Mouse (Mus musculus) left cerebral cortex, adult 18-20 months (tissue): ENCODE data around the gene Id1. TPM values are rescaled to one million over a fixed set of nuclear protein-coding genes. Genes with fewer than 3 reads are reported as not detected.
A peak's percentile ranks its signal among the peaks of the same experiment; 100 is the strongest.

Experiments used
- DNase-seq, 2 experiments: peaks; one replicate each; pipeline ENCODE4 v3.0.0; 2021 to 2022; ENCODE audit warnings: low spot score in 2 of 2, mixed read lengths in 1 of 2
- microRNA-seq, 2 experiments: library from miRNA; unstranded; fragments of <30 nt; microRNA quantifications; one replicate each; pipeline ENCODE4 v1.2.0; 2021
- total RNA-seq, 2 experiments: library from RNA; stranded (reverse); gene quantifications; 2 replicates each; pipeline ENCODE4 v1.2.3; 2021

Gene Id1
- total RNA-seq, 2 experiments from 2014 or later = 20.6 to 27.2 TPM

GRCm38 (mm10) chr2:152782656-152783055, 46.6 kb downstream of the Id1 start:
- DNase-seq = no peak

DNA sequence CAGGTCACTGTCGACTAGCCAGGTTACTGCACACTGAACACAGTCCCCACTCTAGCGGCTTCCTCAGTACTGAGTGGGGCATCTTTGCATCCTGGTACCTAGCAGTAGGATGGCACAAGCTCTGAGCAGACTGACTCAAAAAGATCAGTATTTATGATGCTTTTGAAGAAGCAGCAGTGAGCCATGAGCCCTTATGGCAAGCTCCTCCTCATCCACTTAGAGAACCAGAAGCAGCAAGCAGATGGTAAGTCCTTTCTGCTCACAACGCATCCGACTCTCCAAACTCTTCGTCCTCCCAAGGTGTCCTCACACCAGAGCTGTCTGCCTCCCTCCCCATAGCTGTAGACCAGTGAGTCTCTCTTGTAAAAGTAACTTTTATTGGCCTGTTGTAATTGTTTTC, 47.2 kb downstream of the Id1 start:
- DNase-seq = no peak

DNA sequence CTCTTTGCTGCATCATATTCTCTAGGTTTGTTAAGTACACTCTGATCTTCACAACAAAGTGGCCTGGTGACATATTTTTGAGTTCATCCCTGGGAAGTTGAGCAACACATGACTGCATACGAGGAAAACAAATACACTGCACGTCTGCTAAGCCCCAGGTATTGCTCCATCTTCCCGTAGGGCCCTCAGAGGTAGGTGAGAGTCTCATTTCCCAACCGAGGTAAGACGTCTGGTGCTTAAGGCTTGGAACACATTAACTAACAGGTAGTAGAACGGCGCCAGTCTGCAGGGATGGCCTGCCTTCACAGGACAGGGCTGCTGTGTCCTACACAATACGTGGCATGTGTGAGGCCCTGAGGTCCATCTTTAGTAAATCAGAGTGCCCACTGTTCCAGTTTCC, 48.6 kb downstream of the Id1 start:
- no peak for DNase-seq

DNA sequence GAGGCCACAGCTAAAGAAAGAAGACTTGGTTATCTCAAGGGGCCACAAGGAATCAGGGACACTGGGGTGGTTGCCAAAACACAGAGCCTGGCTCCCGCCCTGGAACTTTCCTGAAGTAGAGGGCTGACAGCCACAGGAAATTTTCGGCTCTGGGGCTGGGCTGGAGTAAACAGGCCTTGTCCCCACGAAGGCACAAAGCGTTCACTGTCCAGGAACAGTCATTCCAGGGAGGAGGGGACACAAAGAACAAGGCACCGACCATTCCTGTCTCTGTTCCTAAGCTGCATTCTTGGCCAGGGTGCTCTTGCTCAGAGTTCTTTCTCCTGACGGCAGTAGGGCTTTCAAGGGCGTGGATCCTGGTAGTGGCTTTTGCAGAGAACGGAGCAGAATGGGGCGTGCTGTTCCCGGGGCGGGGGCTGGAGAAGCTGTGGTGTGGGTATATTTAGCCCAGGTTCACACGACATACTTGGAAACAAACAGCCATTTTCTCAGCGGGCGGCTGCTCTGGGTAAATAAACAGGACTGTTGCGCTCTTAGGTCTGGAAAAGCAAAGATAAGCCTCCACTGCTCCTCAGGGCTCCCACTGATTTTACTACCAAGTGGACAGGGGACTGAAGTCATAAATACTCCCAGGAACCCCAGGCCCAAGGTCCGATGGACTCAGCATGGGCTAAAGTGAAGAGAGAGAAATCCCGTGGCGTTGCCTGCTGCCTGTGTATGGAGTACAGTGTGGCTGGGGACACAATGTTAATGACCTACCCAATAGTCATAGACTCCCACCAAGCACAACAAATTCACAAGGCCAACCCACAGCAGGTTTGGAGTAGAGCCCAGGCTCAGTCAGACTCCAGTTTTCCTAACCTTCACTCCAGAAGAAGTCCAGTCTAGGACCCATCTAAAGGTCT, 49.6 kb downstream of the Id1 start:
- DNase-seq = peak; percentile 84 to 87

Small RNA genes lying within 50 kb of the gene (microRNA-seq; reads per million reads assigned to microRNA genes)
- gene Gm23802 = 0 reads per million in 2 experiments

Other genes with a start within 250 kb of the Id1 start
- gene Defb22, start 246.1 kb upstream of the Id1 start, total RNA-seq = not detected
- not detected for gene Defb26, start 224.6 kb upstream of the Id1 start, total RNA-seq
- gene Defb28, start 218.0 kb upstream of the Id1 start, total RNA-seq = not detected
- not detected for gene Defb29, start 196.2 kb upstream of the Id1 start, total RNA-seq
- gene Gm17416, start 166.9 kb upstream of the Id1 start, total RNA-seq = not detected
- not detected for gene Defb21, start 163.5 kb upstream of the Id1 start, total RNA-seq
- not detected for gene Defb19, start 155.9 kb upstream of the Id1 start, total RNA-seq
- not detected for gene Defb45, start 136.9 kb upstream of the Id1 start, total RNA-seq
- not detected for gene Defb36, start 131.9 kb upstream of the Id1 start, total RNA-seq
- gene Defb25, start 113.2 kb upstream of the Id1 start, total RNA-seq = not detected
- under 1 TPM; 0.72 to 0.94 TPM for gene Rem1, start 109.3 kb upstream of the Id1 start, total RNA-seq
- gene H13, start 66.8 kb upstream of the Id1 start, total RNA-seq = 10 to 100 TPM; 73.4 to 79.2 TPM
- gene Mcts2, start 49.2 kb upstream of the Id1 start, total RNA-seq = 10 to 100 TPM; 14.1 to 17.5 TPM
- gene Cox4i2, start 17.9 kb downstream of the Id1 start, total RNA-seq = 1 to 10 TPM; 2.7 to 2.8 TPM
- gene Bcl2l1, start 95.5 kb downstream of the Id1 start, total RNA-seq = 100 to 1,000 TPM; 124 to 130 TPM
- gene Tpx2, start 111.7 kb downstream of the Id1 start, total RNA-seq = 1 to 10 TPM; 2.0 to 2.4 TPM
- not detected for gene Mylk2, start 175.1 kb downstream of the Id1 start, total RNA-seq
- under 1 TPM; 0.46 to 0.68 TPM for gene Foxs1, start 197.0 kb downstream of the Id1 start, total RNA-seq
- gene Dusp15, start 215.4 kb downstream of the Id1 start, total RNA-seq = 10 to 100 TPM; 16.2 to 18.2 TPM
- gene Ttll9, start 226.2 kb downstream of the Id1 start, total RNA-seq = 1 to 10 TPM; 2.0 to 2.6 TPM